Mouse (Mus musculus) cerebellum, adult 9-10 months (tissue): ENCODE measurements around the gene Ica1.

Source experiments
- DNase-seq: peaks from one replicate; pipeline ENCODE4 v3.0.0; 2022

Gene Ica1

GRCm38 (mm10) chr6:8778296-8778649 lies at the start of gene Ica1:
Gene Ica1 (minus strand): TSS chr6:8778488.
- DNase-seq: peak; percentile 70

GRCm38 (mm10) chr6:8819866-8820265 lies 41.6 kb upstream of the Ica1 start:
- DNase-seq: no peak

GRCm38 (mm10) chr6:8814332-8815002 lies 36.2 kb upstream of the Ica1 start:
- no peak for DNase-seq

- DNase-seq: no peak
Observed at GRCm38 (mm10) chr6:8802561-8803150, 24.4 kb upstream of the Ica1 start.

- DNase-seq: no peak
Observed at GRCm38 (mm10) chr6:8792385-8792784, 14.1 kb upstream of the Ica1 start.

- no peak for DNase-seq
Observed at GRCm38 (mm10) chr6:8791781-8792180, 13.5 kb upstream of the Ica1 start.

- no peak for DNase-seq
Observed at GRCm38 (mm10) chr6:8780618-8781017, 2.3 kb upstream of the Ica1 start.

- DNase-seq: peak; percentile 74
Observed at GRCm38 (mm10) chr6:8777411-8778295, 635 bp downstream of the Ica1 start.

GRCm38 (mm10) chr6:8771539-8771938 lies 6.7 kb downstream of the Ica1 start:
- DNase-seq: no peak

- no peak for DNase-seq
Observed at GRCm38 (mm10) chr6:8770341-8770740, 7.9 kb downstream of the Ica1 start.

GRCm38 (mm10) chr6:8769803-8770202 lies 8.5 kb downstream of the Ica1 start:
- DNase-seq: no peak

GRCm38 (mm10) chr6:8766652-8767051 lies 11.6 kb downstream of the Ica1 start:
- no peak for DNase-seq

- no peak for DNase-seq
Observed at GRCm38 (mm10) chr6:8765801-8766200, 12.5 kb downstream of the Ica1 start.

- no peak for DNase-seq
Observed at GRCm38 (mm10) chr6:8765064-8765463, 13.2 kb downstream of the Ica1 start.

- no peak for DNase-seq
Observed at GRCm38 (mm10) chr6:8760708-8761294, 17.5 kb downstream of the Ica1 start.

- no peak for DNase-seq
Observed at GRCm38 (mm10) chr6:8759901-8760300, 18.4 kb downstream of the Ica1 start.

GRCm38 (mm10) chr6:8755760-8756276 lies 22.5 kb downstream of the Ica1 start:
- no peak for DNase-seq

- no peak for DNase-seq
Observed at GRCm38 (mm10) chr6:8754486-8754885, 23.8 kb downstream of the Ica1 start.

- no peak for DNase-seq
Observed at GRCm38 (mm10) chr6:8753723-8754036, 24.6 kb downstream of the Ica1 start.

- no peak for DNase-seq
Observed at GRCm38 (mm10) chr6:8752984-8753722, 25.1 kb downstream of the Ica1 start.

GRCm38 (mm10) chr6:8744886-8745285 lies 33.4 kb downstream of the Ica1 start:
- DNase-seq: no peak

GRCm38 (mm10) chr6:8744273-8744785 lies 34.0 kb downstream of the Ica1 start:
- DNase-seq: no peak

GRCm38 (mm10) chr6:8742449-8742848 lies 35.8 kb downstream of the Ica1 start:
- DNase-seq: no peak
